Mouse (Mus musculus): ENCODE measurements around the gene Palm3. TPM values are rescaled to one million over a fixed set of nuclear protein-coding genes. Genes with fewer than 3 reads are reported as not detected.
"Not testable (repeated sequence)": the region's sequence is repeated elsewhere in the genome, so short reads cannot be mapped to it uniquely, and the experiment has no call there.

The Palm3 gene
- polyA plus RNA-seq, 1 experiment from 2014 or later: 0.96 TPM

GRCm38 (mm10) chr8:84004533-84005201, 16.6 kb upstream of the Palm3 start:
- TF ChIP-seq CTCF (IDR thresholded peaks at IDR 0.05; ENCODE audit: low read depth) (no peak; the same call in 1 of the 2 replicates), EP300 (optimal IDR thresholded peaks at IDR 0.05) (peak; percentile 34)
- peaks cover 4% of the 10 kb centered on the region for H3K4me1 ChIP-seq (replicated peaks; ENCODE audit: control insufficient read depth, insufficient read depth)
- H3K4me3 ChIP-seq (ENCODE audit: low read depth, low read length): peak overlapping the region; percentile 54
- WGBS: under 1% methylated on average over 30 of the region's 30 CpGs
- no peaks in the 10 kb centered on the region for H3K27me3 ChIP-seq (ENCODE audit: control insufficient read depth, insufficient read depth, low read length)
- H3K4me2 ChIP-seq (replicated peaks; ENCODE audit: low read depth): peak overlapping the region; percentile 77
- ATAC-seq (ENCODE audit: low FRiP score, low TSS enrichment) (peak; percentile 87), DNase-seq (ENCODE audit: low spot score) (peak; percentile 90)
- H3K9ac ChIP-seq (ENCODE audit: low read length): peak overlapping the region; percentile 73
- H3K9me3 ChIP-seq (ENCODE audit: control insufficient read depth, low read length): no peaks in the 10 kb centered on the region
- H3K36me3 ChIP-seq (ENCODE audit: control insufficient read depth, insufficient read depth, low read length): 0 out of 2 replicates have a peak, but pooled peaks cover 3% of the 10 kb centered on the region
- H3K27ac ChIP-seq (replicated peaks): peak overlapping the region; percentile 81

- DNase-seq (ENCODE audit: low spot score); H3K27me3 ChIP-seq (ENCODE audit: control insufficient read depth, insufficient read depth, low read length); ATAC-seq (ENCODE audit: low FRiP score, low TSS enrichment); H3K9me3 ChIP-seq (ENCODE audit: control insufficient read depth, low read length); H3K27ac ChIP-seq (replicated peaks); H3K9ac ChIP-seq (ENCODE audit: low read length); H3K4me3 ChIP-seq (ENCODE audit: low read depth, low read length); H3K36me3 ChIP-seq (ENCODE audit: control insufficient read depth, insufficient read depth, low read length); H3K4me1 ChIP-seq (replicated peaks; ENCODE audit: control insufficient read depth, insufficient read depth); H3K4me2 ChIP-seq (replicated peaks; ENCODE audit: low read depth): not testable (repeated sequence)
- WGBS: 89% methylated on average over 7 of the region's 7 CpGs
Measured at GRCm38 (mm10) chr8:84005502-84005901, 15.8 kb upstream of the Palm3 start.

- H3K27ac ChIP-seq (replicated peaks): no peak overlapping the region
Measured at GRCm38 (mm10) chr8:84008362-84008761, 12.9 kb upstream of the Palm3 start.

GRCm38 (mm10) chr8:84009876-84010275, 11.4 kb upstream of the Palm3 start:
- Histone ChIP-seq H3K36me3 (ENCODE audit: control insufficient read depth, insufficient read depth, low read length) (no peaks in the 10 kb centered on the region), H3K4me3 (ENCODE audit: low read depth, low read length) (0 out of 2 replicates have a peak overlapping the region, but pooled peaks have one; percentile 3), H3K9ac (ENCODE audit: low read length) (no peak overlapping the region), H3K4me2 (replicated peaks; ENCODE audit: low read depth) (no peak overlapping the region), H3K27ac (replicated peaks) (no peak overlapping the region), H3K4me1 (replicated peaks; ENCODE audit: control insufficient read depth, insufficient read depth) (peaks cover 12% of the 10 kb centered on the region), H3K9me3 (ENCODE audit: control insufficient read depth, low read length) (no peaks in the 10 kb centered on the region), H3K27me3 (ENCODE audit: control insufficient read depth, insufficient read depth, low read length) (peaks cover 15% of the 10 kb centered on the region; the same call in 1 of the 2 replicates)
- ATAC-seq (ENCODE audit: low FRiP score, low TSS enrichment) (peak; percentile 57; the same call in 1 of the 2 replicates), DNase-seq (ENCODE audit: low spot score) (peak; percentile 86)
- TF ChIP-seq EP300 (optimal IDR thresholded peaks at IDR 0.05) (no peak), CTCF (IDR thresholded peaks at IDR 0.05; ENCODE audit: low read depth) (peak; percentile 97)
- WGBS: 1% methylated on average over 11 of the region's 11 CpGs

More at GRCm38 (mm10) chr8:84008362-84008761, 12.9 kb upstream of the Palm3 start:
- Histone ChIP-seq H3K27me3 (ENCODE audit: control insufficient read depth, insufficient read depth, low read length) (peaks cover 15% of the 10 kb centered on the region; the same call in 1 of the 2 replicates), H3K4me2 (replicated peaks; ENCODE audit: low read depth) (no peak overlapping the region), H3K4me1 (replicated peaks; ENCODE audit: control insufficient read depth, insufficient read depth) (peaks cover 16% of the 10 kb centered on the region), H3K36me3 (ENCODE audit: control insufficient read depth, insufficient read depth, low read length) (no peaks in the 10 kb centered on the region), H3K9me3 (ENCODE audit: control insufficient read depth, low read length) (no peaks in the 10 kb centered on the region), H3K4me3 (ENCODE audit: low read depth, low read length) (no peak overlapping the region), H3K9ac (ENCODE audit: low read length) (no peak overlapping the region)
- ATAC-seq (ENCODE audit: low FRiP score, low TSS enrichment): no peak
- no peak for TF ChIP-seq EP300 (optimal IDR thresholded peaks at IDR 0.05)
- peak; percentile 61 for TF ChIP-seq CTCF (IDR thresholded peaks at IDR 0.05; ENCODE audit: low read depth)
- DNase-seq (ENCODE audit: low spot score): peak; percentile 34
- WGBS: 40% methylated on average over 7 of the region's 7 CpGs

- 2% methylated on average over 63 of the region's 83 CpGs for WGBS
- H3K4me2 ChIP-seq (replicated peaks; ENCODE audit: low read depth): peak overlapping the region; percentile 91
- peaks cover 12% of the 10 kb centered on the region for H3K4me1 ChIP-seq (replicated peaks; ENCODE audit: control insufficient read depth, insufficient read depth)
- H3K27ac ChIP-seq (replicated peaks): no peak overlapping the region
- DNase-seq (ENCODE audit: low spot score) (peak; percentile 82), ATAC-seq (ENCODE audit: low FRiP score, low TSS enrichment) (peak; percentile 56)
- H3K9ac ChIP-seq (ENCODE audit: low read length): peak overlapping the region; percentile 48
- H3K4me3 ChIP-seq (ENCODE audit: low read depth, low read length): peak overlapping the region; percentile 46
- H3K27me3 ChIP-seq (ENCODE audit: control insufficient read depth, insufficient read depth, low read length): peaks cover 15% of the 10 kb centered on the region; the same call in 1 of the 2 replicates
- H3K36me3 ChIP-seq (ENCODE audit: control insufficient read depth, insufficient read depth, low read length): no peaks in the 10 kb centered on the region
- TF ChIP-seq CTCF (IDR thresholded peaks at IDR 0.05; ENCODE audit: low read depth) (peak; percentile 77), EP300 (optimal IDR thresholded peaks at IDR 0.05) (no peak)
- no peaks in the 10 kb centered on the region for H3K9me3 ChIP-seq (ENCODE audit: control insufficient read depth, low read length)
Measured at GRCm38 (mm10) chr8:84010625-84011611, 10.4 kb upstream of the Palm3 start.

Data from stomach, postnatal 0 days (tissue).